Mouse (Mus musculus) neural tube, embryonic 12.5 days (tissue): ENCODE measurements around the gene Actn1. TPM values are rescaled to one million over a fixed set of nuclear protein-coding genes. Genes with fewer than 3 reads are reported as not detected.

Experiments
- ATAC-seq: fragments of 200-750 bp; cut with Nextera tagmentation; 2 replicates; pipeline ENCODE4 v1.8.0; 2017; ENCODE audit warnings: low read depth, mild to moderate bottlenecking, moderate TSS enrichment, moderate library complexity; ENCODE audit not compliant: low FRiP score
- H3K27ac ChIP-seq: fragments of 300-500 bp; sonication (generic); 2 replicates; pipeline ENCODE4 v1.5.1; 2016
- H3K27me3 ChIP-seq: fragments of 300-500 bp; sonication (generic); replicated peaks from 2 replicates; pipeline ENCODE4 v1.6.1; 2016; ENCODE audit warnings: mild to moderate bottlenecking
- H3K36me3 ChIP-seq: fragments of 300-500 bp; sonication (generic); 2 replicates; pipeline ENCODE4 v1.6.1; 2016; ENCODE audit warnings: mild to moderate bottlenecking
- H3K4me1 ChIP-seq: fragments of 300-500 bp; sonication (generic); 2 replicates; pipeline ENCODE4 v1.6.1; 2016
- H3K4me2 ChIP-seq: fragments of 300-500 bp; sonication (generic); replicated peaks from 2 replicates; pipeline ENCODE4 v1.6.1; 2016; ENCODE audit warnings: mild to moderate bottlenecking
- H3K4me3 ChIP-seq: fragments of 300-500 bp; sonication (generic); 2 replicates; pipeline ENCODE4 v1.5.1; 2016
- H3K9ac ChIP-seq: fragments of 300-500 bp; sonication (generic); 2 replicates; pipeline ENCODE4 v1.6.1; 2016; ENCODE audit warnings: mild to moderate bottlenecking
- H3K9me3 ChIP-seq: fragments of 300-500 bp; sonication (generic); 2 replicates; pipeline ENCODE4 v1.6.1; 2016; ENCODE audit warnings: mild to moderate bottlenecking
- WGBS: fragments of 180-500 bp; shearing (Covaris S2); methylation state at CpG from one replicate; pipeline ENCODE4 v1.1.7; 2016; 5-methylcytosine and 5-hydroxymethylcytosine counted together
- polyA plus RNA-seq: library from polyadenylated mRNA; unstranded; fragments of >200 nt; fragmentation: Nextera tagmentation; extraction: Ambion mirVana; gene quantifications from 2 replicates; pipeline ENCODE4 v1.2.1, GENCODE M21; 2016

Gene Actn1
- polyA plus RNA-seq, 1 experiment from 2014 or later, result 15.8 TPM

GRCm38 (mm10) chr12:80251978-80252377, 8.2 kb downstream of the Actn1 start:
- no peak for ATAC-seq
- 68% methylated on average over 2 of the region's 2 CpGs for WGBS
- H3K27ac ChIP-seq, result no peak overlapping the region

GRCm38 (mm10) chr12:80251554-80251953, 8.6 kb downstream of the Actn1 start:
- 85% methylated on average over 3 of the region's 3 CpGs for WGBS
- no peak for ATAC-seq
- H3K36me3 ChIP-seq, result no peaks in the 10 kb centered on the region
- no peak overlapping the region for H3K27ac ChIP-seq
- no peak overlapping the region for H3K4me3 ChIP-seq
- H3K9me3 ChIP-seq, result no peaks in the 10 kb centered on the region
- H3K27me3 ChIP-seq, result no peaks in the 10 kb centered on the region
- H3K4me2 ChIP-seq, result no peak overlapping the region
- peaks cover 7% of the 10 kb centered on the region for H3K4me1 ChIP-seq
- H3K9ac ChIP-seq, result no peak overlapping the region

More at GRCm38 (mm10) chr12:80251978-80252377, 8.2 kb downstream of the Actn1 start:
- no peaks in the 10 kb centered on the region for H3K27me3 ChIP-seq
- no peaks in the 10 kb centered on the region for H3K9me3 ChIP-seq
- H3K4me3 ChIP-seq, result no peak overlapping the region
- no peaks in the 10 kb centered on the region for H3K36me3 ChIP-seq
- H3K4me1 ChIP-seq, result peaks cover 4% of the 10 kb centered on the region; the same call in 1 of the 2 replicates
- no peak overlapping the region for H3K4me2 ChIP-seq
- no peak overlapping the region for H3K9ac ChIP-seq

- H3K9ac ChIP-seq, result no peak overlapping the region
- H3K27me3 ChIP-seq, result no peaks in the 10 kb centered on the region
- no peaks in the 10 kb centered on the region for H3K36me3 ChIP-seq
- no peak overlapping the region for H3K27ac ChIP-seq
- H3K4me1 ChIP-seq, result peaks cover 11% of the 10 kb centered on the region
- no peak for ATAC-seq
- H3K9me3 ChIP-seq, result no peaks in the 10 kb centered on the region
- H3K4me3 ChIP-seq, result no peak overlapping the region
- no peak overlapping the region for H3K4me2 ChIP-seq
- 71% methylated on average over 6 of the region's 6 CpGs for WGBS
Observed at GRCm38 (mm10) chr12:80249539-80249938, 10.6 kb downstream of the Actn1 start.

- no peaks in the 10 kb centered on the region for H3K9me3 ChIP-seq
- H3K9ac ChIP-seq, result no peak overlapping the region
- no peak overlapping the region for H3K4me2 ChIP-seq
- peaks cover 15% of the 10 kb centered on the region for H3K4me1 ChIP-seq
- no peak overlapping the region for H3K4me3 ChIP-seq
- H3K27ac ChIP-seq, result no peak overlapping the region
- H3K27me3 ChIP-seq, result no peaks in the 10 kb centered on the region
- no peak for ATAC-seq
- WGBS, result 83% methylated on average over 5 of the region's 5 CpGs
- H3K36me3 ChIP-seq, result no peaks in the 10 kb centered on the region
Observed at GRCm38 (mm10) chr12:80247067-80247466, 13.1 kb downstream of the Actn1 start.

GRCm38 (mm10) chr12:80246505-80246904, 13.7 kb downstream of the Actn1 start:
- WGBS, result 48% methylated on average over 2 of the region's 2 CpGs
- ATAC-seq, result no peak

GRCm38 (mm10) chr12:80244755-80245154, 15.4 kb downstream of the Actn1 start:
- no peak overlapping the region for H3K4me2 ChIP-seq
- no peak for ATAC-seq
- WGBS, result 100% methylated on average over 1 of the region's 1 CpGs
- no peaks in the 10 kb centered on the region for H3K9me3 ChIP-seq
- no peaks in the 10 kb centered on the region for H3K36me3 ChIP-seq
- H3K27me3 ChIP-seq, result no peaks in the 10 kb centered on the region
- no peak overlapping the region for H3K27ac ChIP-seq
- H3K4me1 ChIP-seq, result peaks cover 15% of the 10 kb centered on the region
- H3K9ac ChIP-seq, result no peak overlapping the region
- no peak overlapping the region for H3K4me3 ChIP-seq

More at GRCm38 (mm10) chr12:80246505-80246904, 13.7 kb downstream of the Actn1 start:
- H3K27ac ChIP-seq, result no peak overlapping the region
- H3K9me3 ChIP-seq, result no peaks in the 10 kb centered on the region
- H3K27me3 ChIP-seq, result no peaks in the 10 kb centered on the region
- H3K4me1 ChIP-seq, result peaks cover 15% of the 10 kb centered on the region
- no peak overlapping the region for H3K4me3 ChIP-seq
- H3K36me3 ChIP-seq, result no peaks in the 10 kb centered on the region
- no peak overlapping the region for H3K4me2 ChIP-seq
- no peak overlapping the region for H3K9ac ChIP-seq

- H3K9me3 ChIP-seq, result no peaks in the 10 kb centered on the region
- no peak overlapping the region for H3K4me3 ChIP-seq
- ATAC-seq, result no peak
- no peaks in the 10 kb centered on the region for H3K36me3 ChIP-seq
- 97% methylated on average over 6 of the region's 6 CpGs for WGBS
- H3K27ac ChIP-seq, result no peak overlapping the region
- H3K4me1 ChIP-seq, result peaks cover 18% of the 10 kb centered on the region
- no peak overlapping the region for H3K4me2 ChIP-seq
- no peaks in the 10 kb centered on the region for H3K27me3 ChIP-seq
- H3K9ac ChIP-seq, result no peak overlapping the region
Observed at GRCm38 (mm10) chr12:80244127-80244526, 16.0 kb downstream of the Actn1 start.

- H3K9ac ChIP-seq, result no peak overlapping the region
- H3K4me3 ChIP-seq, result no peak overlapping the region
- 72% methylated on average over 4 of the region's 4 CpGs for WGBS
- no peak overlapping the region for H3K4me2 ChIP-seq
- no peaks in the 10 kb centered on the region for H3K36me3 ChIP-seq
- no peak for ATAC-seq
- H3K27ac ChIP-seq, result no peak overlapping the region
- no peaks in the 10 kb centered on the region for H3K9me3 ChIP-seq
- H3K4me1 ChIP-seq, result peaks cover 18% of the 10 kb centered on the region
- no peaks in the 10 kb centered on the region for H3K27me3 ChIP-seq
Observed at GRCm38 (mm10) chr12:80243335-80243734, 16.8 kb downstream of the Actn1 start.

- no peak overlapping the region for H3K4me2 ChIP-seq
- no peaks in the 10 kb centered on the region for H3K36me3 ChIP-seq
- whole genome bisulfite sequencing, result 93% methylated on average over 5 of the region's 5 CpGs
- no peaks in the 10 kb centered on the region for H3K27me3 ChIP-seq
- no peak overlapping the region for H3K9ac ChIP-seq
- H3K4me3 ChIP-seq, result no peak overlapping the region
- H3K9me3 ChIP-seq, result no peaks in the 10 kb centered on the region
- no peak for ATAC-seq
- H3K4me1 ChIP-seq, result peaks cover 7% of the 10 kb centered on the region; the same call in 1 of the 2 replicates
- no peak overlapping the region for H3K27ac ChIP-seq
Observed at GRCm38 (mm10) chr12:80239445-80239844, 20.7 kb downstream of the Actn1 start.

- H3K27ac ChIP-seq, result no peak overlapping the region
- H3K9me3 ChIP-seq, result 0 out of 2 replicates have a peak, but pooled peaks cover 3% of the 10 kb centered on the region
- no peak overlapping the region for H3K4me2 ChIP-seq
- peaks cover 5% of the 10 kb centered on the region; the same call in 1 of the 2 replicates for H3K4me1 ChIP-seq
- 82% methylated on average over 3 of the region's 3 CpGs for WGBS
- H3K9ac ChIP-seq, result no peak overlapping the region
- no peak overlapping the region for H3K4me3 ChIP-seq
- no peaks in the 10 kb centered on the region for H3K36me3 ChIP-seq
- no peak for ATAC-seq
- no peaks in the 10 kb centered on the region for H3K27me3 ChIP-seq
Observed at GRCm38 (mm10) chr12:80238523-80238922, 21.6 kb downstream of the Actn1 start.

- H3K9ac ChIP-seq, result no peak overlapping the region
- H3K4me2 ChIP-seq, result no peak overlapping the region
- H3K36me3 ChIP-seq, result no peaks in the 10 kb centered on the region
- H3K9me3 ChIP-seq, result 0 out of 2 replicates have a peak, but pooled peaks cover 3% of the 10 kb centered on the region
- no peak overlapping the region for H3K27ac ChIP-seq
- H3K4me3 ChIP-seq, result no peak overlapping the region
- ATAC-seq, result no peak
- H3K27me3 ChIP-seq, result no peaks in the 10 kb centered on the region
- WGBS, result 90% methylated on average over 1 of the region's 1 CpGs
- H3K4me1 ChIP-seq, result peaks cover 22% of the 10 kb centered on the region
Observed at GRCm38 (mm10) chr12:80235295-80235694, 24.9 kb downstream of the Actn1 start.

GRCm38 (mm10) chr12:80234226-80234625, 25.9 kb downstream of the Actn1 start:
- Histone ChIP-seq H3K36me3 (no peaks in the 10 kb centered on the region), H3K27me3 (no peaks in the 10 kb centered on the region), H3K4me3 (no peak overlapping the region), H3K9me3 (0 out of 2 replicates have a peak, but pooled peaks cover 3% of the 10 kb centered on the region), H3K4me1 (peaks cover 31% of the 10 kb centered on the region), H3K27ac (no peak overlapping the region), H3K4me2 (no peak overlapping the region), H3K9ac (no peak overlapping the region)
- no peak for ATAC-seq
- WGBS, result 98% methylated on average over 3 of the region's 3 CpGs

GRCm38 (mm10) chr12:80232840-80233218, 27.3 kb downstream of the Actn1 start:
- Histone ChIP-seq H3K4me2 (no peak overlapping the region), H3K36me3 (no peaks in the 10 kb centered on the region), H3K9me3 (0 out of 2 replicates have a peak, but pooled peaks cover 3% of the 10 kb centered on the region), H3K27me3 (no peaks in the 10 kb centered on the region), H3K4me1 (peaks cover 40% of the 10 kb centered on the region), H3K9ac (no peak overlapping the region), H3K4me3 (no peak overlapping the region), H3K27ac (no peak overlapping the region)
- ATAC-seq, result no peak
- WGBS, result 93% methylated on average over 4 of the region's 4 CpGs
